Mouse (Mus musculus): Measurements from ENCODE around the gene Gas1. TPM values are rescaled to one million over a fixed set of nuclear protein-coding genes. Genes with fewer than 3 reads are reported as not detected.

Gene Gas1
- polyA plus RNA-seq, 1 experiment from 2014 or later = 29.4 TPM

- DNase-seq (ENCODE audit: low spot score) (no peak), ATAC-seq (replicated peaks; ENCODE audit: low FRiP score) (no peak)
- H3K4me3 ChIP-seq (ENCODE audit: low read depth, low read length) = no peak overlapping the region
- H3K36me3 ChIP-seq (ENCODE audit: control insufficient read depth, insufficient read depth, low read length) = no peaks in the 10 kb centered on the region
- WGBS = 86% methylated on average over 6 of the region's 6 CpGs
- H3K9me3 ChIP-seq (ENCODE audit: control insufficient read depth, low read length) = no peaks in the 10 kb centered on the region; the same call in 1 of the 2 replicates
- no peaks in the 10 kb centered on the region for H3K4me1 ChIP-seq (replicated peaks; ENCODE audit: control insufficient read depth, insufficient read depth, low read length)
- H3K9ac ChIP-seq (ENCODE audit: low read depth, low read length) = no peak overlapping the region
- H3K4me2 ChIP-seq = no peak overlapping the region
- H3K27me3 ChIP-seq (replicated peaks; ENCODE audit: control insufficient read depth, insufficient read depth, low read length) = no peaks in the 10 kb centered on the region
- H3K27ac ChIP-seq (ENCODE audit: low read depth, low read length) = no peak overlapping the region
Observed at GRCm38 (mm10) chr13:60204746-60205145, 27.6 kb upstream of the Gas1 start.

- Histone ChIP-seq H3K9ac (ENCODE audit: low read depth, low read length) (no peak overlapping the region), H3K36me3 (ENCODE audit: control insufficient read depth, insufficient read depth, low read length) (no peaks in the 10 kb centered on the region), H3K4me3 (ENCODE audit: low read depth, low read length) (no peak overlapping the region), H3K4me2 (no peak overlapping the region), H3K27ac (ENCODE audit: low read depth, low read length) (no peak overlapping the region), H3K27me3 (replicated peaks; ENCODE audit: control insufficient read depth, insufficient read depth, low read length) (no peaks in the 10 kb centered on the region), H3K4me1 (replicated peaks; ENCODE audit: control insufficient read depth, insufficient read depth, low read length) (no peaks in the 10 kb centered on the region), H3K9me3 (ENCODE audit: control insufficient read depth, low read length) (no peaks in the 10 kb centered on the region)
- WGBS = 41% methylated on average over 6 of the region's 6 CpGs
- no peak for ATAC-seq (replicated peaks; ENCODE audit: low FRiP score)
- no peak for DNase-seq (ENCODE audit: low spot score)
Observed at GRCm38 (mm10) chr13:60193273-60193672, 16.1 kb upstream of the Gas1 start.

GRCm38 (mm10) chr13:60189923-60190322, 12.8 kb upstream of the Gas1 start:
- no peaks in the 10 kb centered on the region for H3K9me3 ChIP-seq (ENCODE audit: control insufficient read depth, low read length)
- H3K27ac ChIP-seq (ENCODE audit: low read depth, low read length) = no peak overlapping the region
- no peaks in the 10 kb centered on the region for H3K27me3 ChIP-seq (replicated peaks; ENCODE audit: control insufficient read depth, insufficient read depth, low read length)
- no peak for ATAC-seq (replicated peaks; ENCODE audit: low FRiP score)
- no peak overlapping the region for H3K4me2 ChIP-seq
- no peaks in the 10 kb centered on the region for H3K4me1 ChIP-seq (replicated peaks; ENCODE audit: control insufficient read depth, insufficient read depth, low read length)
- WGBS = 48% methylated on average over 10 of the region's 10 CpGs
- H3K36me3 ChIP-seq (ENCODE audit: control insufficient read depth, insufficient read depth, low read length) = no peaks in the 10 kb centered on the region
- no peak overlapping the region for H3K9ac ChIP-seq (ENCODE audit: low read depth, low read length)
- DNase-seq (ENCODE audit: low spot score) = no peak
- H3K4me3 ChIP-seq (ENCODE audit: low read depth, low read length) = no peak overlapping the region

GRCm38 (mm10) chr13:60188952-60189351, 11.8 kb upstream of the Gas1 start:
- Histone ChIP-seq H3K4me1 (replicated peaks; ENCODE audit: control insufficient read depth, insufficient read depth, low read length) (no peaks in the 10 kb centered on the region), H3K36me3 (ENCODE audit: control insufficient read depth, insufficient read depth, low read length) (no peaks in the 10 kb centered on the region), H3K4me3 (ENCODE audit: low read depth, low read length) (no peak overlapping the region), H3K4me2 (no peak overlapping the region), H3K9ac (ENCODE audit: low read depth, low read length) (no peak overlapping the region), H3K27ac (ENCODE audit: low read depth, low read length) (no peak overlapping the region), H3K9me3 (ENCODE audit: control insufficient read depth, low read length) (no peaks in the 10 kb centered on the region), H3K27me3 (replicated peaks; ENCODE audit: control insufficient read depth, insufficient read depth, low read length) (no peaks in the 10 kb centered on the region)
- ATAC-seq (replicated peaks; ENCODE audit: low FRiP score) (no peak), DNase-seq (ENCODE audit: low spot score) (no peak)
- 78% methylated on average over 8 of the region's 8 CpGs for WGBS

GRCm38 (mm10) chr13:60187276-60187675, 10.1 kb upstream of the Gas1 start:
- Histone ChIP-seq H3K9me3 (ENCODE audit: control insufficient read depth, low read length) (no peaks in the 10 kb centered on the region), H3K36me3 (ENCODE audit: control insufficient read depth, insufficient read depth, low read length) (no peaks in the 10 kb centered on the region), H3K4me1 (replicated peaks; ENCODE audit: control insufficient read depth, insufficient read depth, low read length) (no peaks in the 10 kb centered on the region), H3K27ac (ENCODE audit: low read depth, low read length) (no peak overlapping the region), H3K4me2 (no peak overlapping the region), H3K27me3 (replicated peaks; ENCODE audit: control insufficient read depth, insufficient read depth, low read length) (no peaks in the 10 kb centered on the region), H3K4me3 (ENCODE audit: low read depth, low read length) (no peak overlapping the region), H3K9ac (ENCODE audit: low read depth, low read length) (no peak overlapping the region)
- DNase-seq (ENCODE audit: low spot score) (no peak), ATAC-seq (replicated peaks; ENCODE audit: low FRiP score) (no peak)
- 82% methylated on average over 2 of the region's 2 CpGs for WGBS

GRCm38 (mm10) chr13:60182346-60182745, 5.2 kb upstream of the Gas1 start:
- H3K4me1 ChIP-seq (replicated peaks; ENCODE audit: control insufficient read depth, insufficient read depth, low read length) = no peaks in the 10 kb centered on the region
- no peak for ATAC-seq (replicated peaks; ENCODE audit: low FRiP score)
- H3K36me3 ChIP-seq (ENCODE audit: control insufficient read depth, insufficient read depth, low read length) = no peaks in the 10 kb centered on the region
- no peak overlapping the region for H3K4me2 ChIP-seq
- no peaks in the 10 kb centered on the region for H3K9me3 ChIP-seq (ENCODE audit: control insufficient read depth, low read length)
- no peak overlapping the region for H3K9ac ChIP-seq (ENCODE audit: low read depth, low read length)
- H3K4me3 ChIP-seq (ENCODE audit: low read depth, low read length) = no peak overlapping the region
- peaks cover 5% of the 10 kb centered on the region for H3K27me3 ChIP-seq (replicated peaks; ENCODE audit: control insufficient read depth, insufficient read depth, low read length)
- DNase-seq (ENCODE audit: low spot score) = no peak
- H3K27ac ChIP-seq (ENCODE audit: low read depth, low read length) = no peak overlapping the region
- WGBS = 57% methylated on average over 4 of the region's 4 CpGs

GRCm38 (mm10) chr13:60179641-60180040, 2.5 kb upstream of the Gas1 start:
- ATAC-seq (replicated peaks; ENCODE audit: low FRiP score) (no peak), DNase-seq (ENCODE audit: low spot score) (no peak)
- Histone ChIP-seq H3K4me3 (ENCODE audit: low read depth, low read length) (no peak overlapping the region), H3K36me3 (ENCODE audit: control insufficient read depth, insufficient read depth, low read length) (no peaks in the 10 kb centered on the region), H3K9me3 (ENCODE audit: control insufficient read depth, low read length) (no peaks in the 10 kb centered on the region), H3K4me1 (replicated peaks; ENCODE audit: control insufficient read depth, insufficient read depth, low read length) (0 out of 2 replicates have a peak, but pooled peaks cover 3% of the 10 kb centered on the region), H3K4me2 (no peak overlapping the region), H3K27me3 (replicated peaks; ENCODE audit: control insufficient read depth, insufficient read depth, low read length) (peaks cover 32% of the 10 kb centered on the region), H3K27ac (ENCODE audit: low read depth, low read length) (no peak overlapping the region), H3K9ac (ENCODE audit: low read depth, low read length) (no peak overlapping the region)
- WGBS = 70% methylated on average over 4 of the region's 4 CpGs

GRCm38 (mm10) chr13:60178416-60178815, 1.3 kb upstream of the Gas1 start:
- ATAC-seq (replicated peaks; ENCODE audit: low FRiP score) = 0 out of 2 replicates have a peak, but pooled peaks have one; percentile 13
- H3K27ac ChIP-seq (ENCODE audit: low read depth, low read length) = 0 out of 2 replicates have a peak overlapping the region, but pooled peaks have one; percentile 13

GRCm38 (mm10) chr13:60177797-60178110, 589 bp upstream of the Gas1 start:
- Histone ChIP-seq H3K4me2 (peak overlapping the region; percentile 83), H3K9ac (ENCODE audit: low read depth, low read length) (no peak overlapping the region), H3K27me3 (replicated peaks; ENCODE audit: control insufficient read depth, insufficient read depth, low read length) (peaks cover 44% of the 10 kb centered on the region), H3K4me3 (ENCODE audit: low read depth, low read length) (peak overlapping the region; percentile 67), H3K27ac (ENCODE audit: low read depth, low read length) (0 out of 2 replicates have a peak overlapping the region, but pooled peaks have one; percentile 13), H3K36me3 (ENCODE audit: control insufficient read depth, insufficient read depth, low read length) (no peaks in the 10 kb centered on the region), H3K9me3 (ENCODE audit: control insufficient read depth, low read length) (no peaks in the 10 kb centered on the region), H3K4me1 (replicated peaks; ENCODE audit: control insufficient read depth, insufficient read depth, low read length) (0 out of 2 replicates have a peak, but pooled peaks cover 3% of the 10 kb centered on the region)
- no peak for DNase-seq (ENCODE audit: low spot score)
- under 1% methylated on average over 13 of the region's 13 CpGs for WGBS
- no peak for ATAC-seq (replicated peaks; ENCODE audit: low FRiP score)

More at GRCm38 (mm10) chr13:60178416-60178815, 1.3 kb upstream of the Gas1 start:
- DNase-seq (ENCODE audit: low spot score) = peak; percentile 75
- Histone ChIP-seq H3K27me3 (replicated peaks; ENCODE audit: control insufficient read depth, insufficient read depth, low read length) (peaks cover 42% of the 10 kb centered on the region), H3K36me3 (ENCODE audit: control insufficient read depth, insufficient read depth, low read length) (no peaks in the 10 kb centered on the region), H3K9me3 (ENCODE audit: control insufficient read depth, low read length) (no peaks in the 10 kb centered on the region), H3K4me1 (replicated peaks; ENCODE audit: control insufficient read depth, insufficient read depth, low read length) (0 out of 2 replicates have a peak, but pooled peaks cover 3% of the 10 kb centered on the region), H3K9ac (ENCODE audit: low read depth, low read length) (0 out of 2 replicates have a peak overlapping the region, but pooled peaks have one; percentile 20), H3K4me3 (ENCODE audit: low read depth, low read length) (peak overlapping the region; percentile 67), H3K4me2 (peak overlapping the region; percentile 83)
- under 1% methylated on average over 15 of the region's 15 CpGs for WGBS

Measured in liver, embryonic 11.5 days (tissue).